Mouse (Mus musculus) heart, adult 2 months (tissue): ENCODE measurements around the gene Asic2. TPM values are rescaled to one million over a fixed set of nuclear protein-coding genes. Genes with fewer than 3 reads are reported as not detected.

Source experiments
- DNase-seq, 2 experiments: peaks; one replicate each; pipeline ENCODE4 v3.0.0; 2021
- H3K27ac ChIP-seq: fragments of 200-600 bp; 2 replicates; pipeline ENCODE4 v1.8.1; 2022
- H3K27me3 ChIP-seq: fragments of 200-500 bp; 2 replicates; pipeline ENCODE4 v1.6.1; 2012; ENCODE audit warnings: mild to moderate bottlenecking, low read length, inconsistent platforms, mixed read lengths; ENCODE audit not compliant: control insufficient read depth, insufficient read depth
- H3K36me3 ChIP-seq: fragments of 200-500 bp; 2 replicates; pipeline ENCODE4 v1.6.1; 2012; ENCODE audit warnings: low read length, inconsistent platforms; ENCODE audit not compliant: control insufficient read depth, insufficient read depth
- H3K4me1 ChIP-seq: fragments of 200-500 bp; 2 replicates; pipeline ENCODE4 v1.6.1; 2011; ENCODE audit warnings: low read length; ENCODE audit not compliant: control insufficient read depth, insufficient read depth
- H3K4me3 ChIP-seq: fragments of 200-600 bp; 2 replicates; pipeline ENCODE4 v1.8.1; 2022
- H3K79me2 ChIP-seq: fragments of 200-500 bp; replicated peaks from 2 replicates; pipeline ENCODE4 v1.6.1; 2012; ENCODE audit warnings: mild to moderate bottlenecking, inconsistent platforms, low read length, moderate library complexity, mixed read lengths; ENCODE audit not compliant: control insufficient read depth, insufficient read depth
- H3K9ac ChIP-seq: fragments of 200-500 bp; 2 replicates; pipeline ENCODE4 v1.6.1; 2012; ENCODE audit warnings: low read depth, mild to moderate bottlenecking, control low read depth, inconsistent platforms, low read length, mixed read lengths
- CTCF ChIP-seq: fragments of 200-600 bp; IDR thresholded peaks from 2 replicates; pipeline ENCODE4 v1.8.1; 2022; ENCODE audit warnings: antibody characterized with exemption, mild to moderate bottlenecking, moderate library complexity
- EP300 ChIP-seq: fragments of 200-500 bp; IDR thresholded peaks from 2 replicates; pipeline ENCODE4 v1.6.1; 2011; ENCODE audit warnings: low read depth, low read length, control low read depth; ENCODE audit not compliant: insufficient read depth
- POLR2A ChIP-seq: fragments of 200-500 bp; IDR thresholded peaks from 2 replicates; pipeline ENCODE4 v1.6.1; 2011; ENCODE audit warnings: mild to moderate bottlenecking, low read depth, low read length, control low read depth; ENCODE audit not compliant: insufficient read depth
- WGBS: fragments of 180-500 bp; shearing (Covaris S2); methylation state at CpG from one replicate; pipeline ENCODE4 v1.1.7; 2018; 5-methylcytosine and 5-hydroxymethylcytosine counted together
- intact Hi-C: fragments of 180-260 bp; cut with DNase I; formaldehyde crosslinking; loops from one replicate; pipeline ENCODE4 v1.15.1; 2025
- polyA plus RNA-seq: library from polyadenylated mRNA; depleted of rRNA; stranded (reverse); fragments of >200 nt; gene quantifications from 2 replicates; pipeline ENCODE4 v1.2.3, GENCODE M21; 2012
- total RNA-seq, 2 experiments: library from RNA; stranded (reverse); gene quantifications; 2 replicates each; pipeline ENCODE4 v1.2.3; 2021

Asic2 gene
- total and polyA plus RNA-seq, 3 experiments, result not detected

DNA sequence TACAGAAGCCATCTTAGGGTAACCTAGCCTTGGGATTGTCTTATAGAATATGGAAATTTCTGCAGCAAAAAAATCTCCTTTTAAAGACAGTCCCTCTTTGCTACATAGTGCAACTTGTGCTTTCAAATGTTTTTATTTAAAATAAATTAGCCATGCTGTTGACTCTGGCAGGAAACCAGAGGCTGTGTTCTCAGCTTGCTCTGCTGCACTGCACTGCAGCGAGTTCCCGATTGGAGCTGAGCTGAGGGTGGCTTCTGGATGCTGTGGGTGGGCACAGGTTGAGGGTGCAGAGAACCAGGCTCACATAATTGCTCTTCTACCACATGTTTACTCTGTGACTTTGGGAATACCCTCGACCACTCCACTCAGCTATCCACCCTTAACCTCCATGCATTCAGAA, 889.0 kb downstream of the Asic2 start:
- H3K27me3 ChIP-seq, result no peaks in the 10 kb centered on the region
- H3K9ac ChIP-seq, result no peak overlapping the region
- intact Hi-C loops, result no loop called here
- TF ChIP-seq EP300, result no peak
- TF ChIP-seq POLR2A, result no peak
- no peak for TF ChIP-seq CTCF
- 39% methylated on average over 3 of the region's 3 CpGs for WGBS
- H3K4me1 ChIP-seq, result no peaks in the 10 kb centered on the region
- no peak overlapping the region for H3K4me3 ChIP-seq
- H3K79me2 ChIP-seq, result no peaks in the 10 kb centered on the region
- no peaks in the 10 kb centered on the region for H3K36me3 ChIP-seq
- no peak overlapping the region for H3K27ac ChIP-seq
- DNase-seq, result no peak

DNA sequence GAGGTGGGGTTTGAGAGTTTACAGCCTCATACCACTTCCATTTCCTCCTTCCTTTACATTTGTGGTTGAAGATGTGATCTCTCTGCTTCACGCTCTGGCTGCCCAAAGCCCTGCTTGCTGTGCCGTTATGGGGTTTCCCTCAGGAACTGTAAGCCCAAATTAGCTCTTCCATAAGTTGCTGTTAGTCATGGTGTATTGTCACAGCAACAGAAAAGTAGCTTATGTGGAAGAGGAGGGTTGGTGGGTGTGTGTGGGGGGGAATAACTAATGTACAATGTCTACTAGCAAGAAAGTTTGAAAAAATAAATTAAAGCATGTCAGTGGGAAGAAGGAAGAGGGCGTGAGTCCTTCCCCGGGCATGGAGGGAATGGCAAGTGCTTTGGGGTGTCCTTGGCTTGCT, 896.4 kb downstream of the Asic2 start:
- Histone ChIP-seq H3K27me3 (no peaks in the 10 kb centered on the region), H3K9ac (no peak overlapping the region), H3K4me1 (no peaks in the 10 kb centered on the region), H3K36me3 (no peaks in the 10 kb centered on the region), H3K27ac (no peak overlapping the region), H3K79me2 (no peaks in the 10 kb centered on the region), H3K4me3 (no peak overlapping the region)
- DNase-seq, result no peak
- 88% methylated on average over 4 of the region's 4 CpGs for WGBS
- intact Hi-C loops, result no loop called here
- TF ChIP-seq EP300 (no peak), POLR2A (no peak), CTCF (no peak)

DNA sequence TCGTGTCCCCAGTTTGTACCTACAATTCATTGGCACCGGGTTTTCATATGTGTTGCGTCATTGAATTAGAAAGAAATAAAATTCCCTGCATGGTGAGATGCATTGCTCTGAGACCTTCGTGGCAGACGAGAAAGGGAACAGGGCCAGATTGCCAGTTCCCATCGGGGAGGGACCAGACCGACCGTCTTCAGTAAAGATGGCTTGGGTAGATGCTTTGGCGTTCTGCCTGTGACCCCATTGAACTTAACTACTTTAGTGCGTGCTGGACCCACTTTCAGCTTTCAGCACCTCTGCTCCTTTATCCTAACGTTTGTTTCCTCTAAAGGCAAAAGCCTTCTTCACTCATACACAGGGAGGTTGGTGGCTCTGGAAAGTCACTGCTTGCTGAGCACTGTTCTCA, 902.9 kb downstream of the Asic2 start:
- Histone ChIP-seq H3K27ac (no peak overlapping the region), H3K9ac (no peak overlapping the region), H3K79me2 (no peaks in the 10 kb centered on the region), H3K4me1 (no peaks in the 10 kb centered on the region), H3K27me3 (no peaks in the 10 kb centered on the region), H3K36me3 (no peaks in the 10 kb centered on the region), H3K4me3 (no peak overlapping the region)
- no peak for DNase-seq
- WGBS, result 53% methylated on average over 11 of the region's 11 CpGs
- intact Hi-C loops, result no loop called here
- TF ChIP-seq POLR2A, result no peak

DNA sequence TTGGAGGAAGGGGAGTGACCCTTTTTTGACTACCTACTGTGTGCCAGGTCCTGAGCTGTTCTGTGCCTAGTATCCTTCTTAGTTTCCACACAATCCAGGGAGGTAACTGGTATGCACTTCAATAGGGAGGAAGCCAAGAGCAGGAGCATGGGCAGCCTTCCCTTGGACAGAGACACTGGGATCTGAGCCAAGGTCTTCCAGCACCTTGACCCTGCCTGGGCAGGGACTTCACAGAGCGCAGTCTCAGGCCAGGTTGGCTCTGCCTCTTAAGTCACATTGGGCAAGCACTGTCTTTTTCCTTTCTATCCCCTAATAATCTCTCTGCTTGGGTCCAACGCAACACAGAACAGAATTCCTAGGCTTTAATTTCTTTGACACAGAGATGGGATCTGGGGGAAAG, 904.3 kb downstream of the Asic2 start:
- H3K4me3 ChIP-seq, result no peak overlapping the region
- H3K27me3 ChIP-seq, result no peaks in the 10 kb centered on the region
- intact Hi-C loops, result no loop called here
- H3K27ac ChIP-seq, result no peak overlapping the region
- TF ChIP-seq CTCF, result no peak
- TF ChIP-seq EP300, result no peak
- no peak for TF ChIP-seq POLR2A
- H3K9ac ChIP-seq, result no peak overlapping the region
- H3K36me3 ChIP-seq, result no peaks in the 10 kb centered on the region
- 60% methylated on average over 2 of the region's 2 CpGs for WGBS
- no peaks in the 10 kb centered on the region for H3K79me2 ChIP-seq
- DNase-seq, result no peak
- H3K4me1 ChIP-seq, result no peaks in the 10 kb centered on the region

DNA sequence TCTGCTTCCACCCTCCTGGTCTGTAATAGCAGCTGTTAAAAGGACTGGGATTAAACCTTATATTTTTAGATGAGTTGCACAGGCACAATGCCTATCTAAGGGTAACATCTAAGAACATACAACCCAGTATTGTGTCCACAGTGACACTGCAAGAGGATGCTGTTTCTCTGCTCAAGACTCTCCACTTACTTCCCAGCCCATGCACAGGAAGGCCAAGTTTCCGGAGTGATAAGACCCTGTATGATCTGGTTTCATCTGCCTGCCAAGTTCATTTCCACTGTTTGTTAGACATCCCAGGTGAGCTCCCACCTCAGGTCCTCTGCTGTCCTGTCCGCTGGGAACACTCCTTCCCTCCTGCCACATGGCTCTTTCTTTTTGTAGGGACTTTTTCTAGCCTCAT, 908.2 kb downstream of the Asic2 start:
- H3K4me3 ChIP-seq, result no peak overlapping the region
- intact Hi-C loops, result no loop called here
- WGBS, result 47% methylated on average over 2 of the region's 2 CpGs

DNA sequence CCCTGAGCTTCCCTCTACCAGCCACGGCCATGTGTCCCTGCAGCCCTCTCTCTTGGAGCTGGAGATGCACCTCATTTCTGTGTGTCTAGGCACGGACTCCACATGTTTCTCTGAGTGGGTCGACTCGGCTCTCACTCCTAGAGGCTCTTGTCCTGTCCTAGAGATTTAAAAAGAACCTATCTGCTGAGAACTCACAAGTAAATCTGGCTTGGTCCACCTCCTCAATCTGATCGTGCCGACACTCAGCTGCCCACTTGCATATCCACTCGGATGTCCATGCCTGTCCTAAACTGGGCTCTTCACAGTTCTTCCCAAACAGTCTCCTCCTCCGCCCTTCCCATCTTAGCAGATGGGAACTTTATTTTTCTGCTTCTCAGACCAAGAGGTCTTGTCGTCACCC, 908.7 kb downstream of the Asic2 start:
- intact Hi-C loops, result no loop called here
- H3K4me1 ChIP-seq, result no peaks in the 10 kb centered on the region
- no peak overlapping the region for H3K27ac ChIP-seq
- no peak overlapping the region for H3K4me3 ChIP-seq
- H3K79me2 ChIP-seq, result no peaks in the 10 kb centered on the region
- H3K27me3 ChIP-seq, result no peaks in the 10 kb centered on the region
- DNase-seq, result no peak
- no peak for TF ChIP-seq EP300
- no peak for TF ChIP-seq POLR2A
- no peak for TF ChIP-seq CTCF
- H3K36me3 ChIP-seq, result no peaks in the 10 kb centered on the region
- WGBS, result 73% methylated on average over 9 of the region's 9 CpGs
- no peak overlapping the region for H3K9ac ChIP-seq

More for the DNA sequence above, 908.2 kb downstream of the Asic2 start:
- Histone ChIP-seq H3K27me3 (no peaks in the 10 kb centered on the region), H3K4me1 (no peaks in the 10 kb centered on the region), H3K9ac (no peak overlapping the region), H3K27ac (no peak overlapping the region), H3K36me3 (no peaks in the 10 kb centered on the region), H3K79me2 (no peaks in the 10 kb centered on the region)
- DNase-seq, result no peak
- TF ChIP-seq CTCF (no peak), POLR2A (no peak), EP300 (no peak)
